Mouse (Mus musculus): Measurements from ENCODE around the gene Olfr780. TPM values are rescaled to one million over a fixed set of nuclear protein-coding genes. Genes with fewer than 3 reads are reported as not detected.

Olfr780 gene
- polyA plus RNA-seq, 1 experiment from 2014 or later = not detected

Other genes starting within 250 kb of the Olfr780 start
- not detected in 2 replicates for gene Olfr766-ps1, start 249.1 kb upstream of the Olfr780 start, polyA plus RNA-seq (2014; fragmentation: Nextera tagmentation; extraction: Ambion mirVana)
- not detected in 2 replicates for gene Olfr767, start 235.2 kb upstream of the Olfr780 start, polyA plus RNA-seq (2014; fragmentation: Nextera tagmentation; extraction: Ambion mirVana)
- gene Olfr768, start 218.7 kb upstream of the Olfr780 start, polyA plus RNA-seq (2014; fragmentation: Nextera tagmentation; extraction: Ambion mirVana) = not detected in 2 replicates
- gene Olfr769, start 200.3 kb upstream of the Olfr780 start, polyA plus RNA-seq (2014; fragmentation: Nextera tagmentation; extraction: Ambion mirVana) = not detected in 2 replicates
- not detected in 2 replicates for gene Olfr770, start 179.1 kb upstream of the Olfr780 start, polyA plus RNA-seq (2014; fragmentation: Nextera tagmentation; extraction: Ambion mirVana)
- not detected in 2 replicates for gene Olfr771, start 153.4 kb upstream of the Olfr780 start, polyA plus RNA-seq (2014; fragmentation: Nextera tagmentation; extraction: Ambion mirVana)
- not detected in 2 replicates for gene Olfr772, start 140.2 kb upstream of the Olfr780 start, polyA plus RNA-seq (2014; fragmentation: Nextera tagmentation; extraction: Ambion mirVana)
- not detected in 2 replicates for gene Olfr773, start 130.7 kb upstream of the Olfr780 start, polyA plus RNA-seq (2014; fragmentation: Nextera tagmentation; extraction: Ambion mirVana)
- gene Olfr774, start 81.9 kb upstream of the Olfr780 start, polyA plus RNA-seq (2014; fragmentation: Nextera tagmentation; extraction: Ambion mirVana) = not detected in 2 replicates
- gene Olfr775, start 69.7 kb upstream of the Olfr780 start, polyA plus RNA-seq (2014; fragmentation: Nextera tagmentation; extraction: Ambion mirVana) = not detected in 2 replicates
- not detected in 2 replicates for gene Olfr776, start 59.0 kb upstream of the Olfr780 start, polyA plus RNA-seq (2014; fragmentation: Nextera tagmentation; extraction: Ambion mirVana)
- not detected in 2 replicates for gene Olfr777, start 46.6 kb upstream of the Olfr780 start, polyA plus RNA-seq (2014; fragmentation: Nextera tagmentation; extraction: Ambion mirVana)
- not detected in 2 replicates for gene Olfr781, start 10.7 kb downstream of the Olfr780 start, polyA plus RNA-seq (2014; fragmentation: Nextera tagmentation; extraction: Ambion mirVana)
- not detected in 2 replicates for gene Olfr782, start 30.7 kb downstream of the Olfr780 start, polyA plus RNA-seq (2014; fragmentation: Nextera tagmentation; extraction: Ambion mirVana)
- 0.10 and 0.17 TPM in 2 replicates for gene Olfr784, start 66.0 kb downstream of the Olfr780 start, polyA plus RNA-seq (2014; fragmentation: Nextera tagmentation; extraction: Ambion mirVana)
- not detected in 2 replicates for gene Olfr785, start 87.3 kb downstream of the Olfr780 start, polyA plus RNA-seq (2014; fragmentation: Nextera tagmentation; extraction: Ambion mirVana)
- gene Olfr786, start 109.2 kb downstream of the Olfr780 start, polyA plus RNA-seq (2014; fragmentation: Nextera tagmentation; extraction: Ambion mirVana) = not detected in 2 replicates
- gene Olfr787, start 143.7 kb downstream of the Olfr780 start, polyA plus RNA-seq (2014; fragmentation: Nextera tagmentation; extraction: Ambion mirVana) = not detected in 2 replicates
- gene Olfr788, start 152.9 kb downstream of the Olfr780 start, polyA plus RNA-seq (2014; fragmentation: Nextera tagmentation; extraction: Ambion mirVana) = not detected in 2 replicates
- gene Olfr789, start 166.6 kb downstream of the Olfr780 start, polyA plus RNA-seq (2014; fragmentation: Nextera tagmentation; extraction: Ambion mirVana) = not detected in 2 replicates
- gene Olfr790, start 180.4 kb downstream of the Olfr780 start, polyA plus RNA-seq (2014; fragmentation: Nextera tagmentation; extraction: Ambion mirVana) = not detected in 2 replicates
- not detected in 2 replicates for gene Olfr791, start 203.7 kb downstream of the Olfr780 start, polyA plus RNA-seq (2014; fragmentation: Nextera tagmentation; extraction: Ambion mirVana)
- gene Olfr792, start 221.0 kb downstream of the Olfr780 start, polyA plus RNA-seq (2014; fragmentation: Nextera tagmentation; extraction: Ambion mirVana) = not detected in 2 replicates
- gene Olfr794, start 249.5 kb downstream of the Olfr780 start, polyA plus RNA-seq (2014; fragmentation: Nextera tagmentation; extraction: Ambion mirVana) = not detected in 2 replicates